Mouse (Mus musculus) ES-E14 (cell line): Measurements from ENCODE around the gene Lrfn2. TPM values are rescaled to one million over a fixed set of nuclear protein-coding genes. Genes with fewer than 3 reads are reported as not detected.

Experiments used
- DNase-seq: peaks from one replicate; pipeline ENCODE4 v3.0.0-alpha.2; 2013; ENCODE audit warnings: low read depth, low spot score
- H3K27ac ChIP-seq: 2 replicates; pipeline ENCODE4 v1.5.1; 2012; ENCODE audit warnings: low read depth, mild to moderate bottlenecking, low read length, moderate library complexity, mixed read lengths; ENCODE audit not compliant: poor library complexity, insufficient read depth, severe bottlenecking
- H3K36me3 ChIP-seq: 2 replicates; pipeline ENCODE4 v1.6.1; 2012; ENCODE audit warnings: mild to moderate bottlenecking, low read length, moderate library complexity, mixed read lengths; ENCODE audit not compliant: control insufficient read depth, poor library complexity, insufficient read depth, severe bottlenecking
- H3K4me1 ChIP-seq, 2 experiments: fragments of 150-350 bp in 1 of 2; sonication (generic) in 1 of 2; 2 replicates each; pipeline ENCODE4 v1.6.1; 2012; ENCODE audit warnings: low read length in 2 of 2, mild to moderate bottlenecking in 1 of 2, mixed read lengths in 1 of 2; ENCODE audit not compliant: control insufficient read depth in 2 of 2, insufficient read depth in 2 of 2, poor library complexity in 1 of 2
- H3K4me3 ChIP-seq, 2 experiments: fragments of 150-350 bp in 1 of 2; sonication (generic) in 1 of 2; 2 replicates each; pipeline ENCODE4 v1.5.1; 2012; ENCODE audit warnings: low read length in 2 of 2, low read depth in 1 of 2, mild to moderate bottlenecking in 1 of 2, mixed read lengths in 1 of 2; ENCODE audit not compliant: insufficient read depth in 1 of 2, poor library complexity in 1 of 2, severe bottlenecking in 1 of 2
- H3K9ac ChIP-seq: 2 replicates; pipeline ENCODE4 v1.6.1; 2012; ENCODE audit warnings: low read depth, mild to moderate bottlenecking, low read length, mixed read lengths; ENCODE audit not compliant: poor library complexity, insufficient read depth, severe bottlenecking
- H3K9me3 ChIP-seq: fragments of 150-350 bp; sonication (generic); 2 replicates; pipeline ENCODE4 v1.6.1; 2012; ENCODE audit warnings: low read depth, mild to moderate bottlenecking, low read length; ENCODE audit not compliant: control insufficient read depth, insufficient read depth
- CHD2 ChIP-seq: IDR thresholded peaks from 2 replicates; pipeline ENCODE4 v1.6.1; 2014; ENCODE audit warnings: mild to moderate bottlenecking, low read depth, low read length, inconsistent platforms
- HCFC1 ChIP-seq: IDR thresholded peaks from 2 replicates; pipeline ENCODE4 v1.6.1; 2012; ENCODE audit warnings: low read length, inconsistent platforms, borderline replicate concordance; ENCODE audit not compliant: insufficient read depth
- MAFK ChIP-seq: IDR thresholded peaks from 2 replicates; pipeline ENCODE4 v1.6.1; 2014; ENCODE audit warnings: mild to moderate bottlenecking, low read depth, low read length, inconsistent platforms; ENCODE audit not compliant: insufficient read depth
- ZC3H11A ChIP-seq: IDR thresholded peaks from 2 replicates; pipeline ENCODE4 v1.6.1; 2012; ENCODE audit warnings: low read depth, mild to moderate bottlenecking, inconsistent platforms, low read length, borderline replicate concordance
- ZNF384 ChIP-seq: IDR thresholded peaks from 2 replicates; pipeline ENCODE4 v1.6.1; 2012; ENCODE audit warnings: low read depth, low read length, inconsistent platforms
- in situ Hi-C, 2 experiments: fragments of 600-800 bp; cut with MboI; formaldehyde crosslinking; loops; one replicate each; pipeline ENCODE4 v1.15.1; 2025; ENCODE audit warnings: low sequenced_read_pairs in 2 of 2, inconsistent platforms in 1 of 2; ENCODE audit not compliant: unreplicated experiment in 2 of 2
- total RNA-seq: library from RNA; depleted of rRNA; stranded (reverse); fragments of 300-350 nt; gene quantifications from 2 replicates; pipeline ENCODE4 v1.2.3, GENCODE M21; 2012

Gene Lrfn2
- total RNA-seq, 1 experiment, result 0.13 TPM

GRCm38 (mm10) chr17:48960161-48960698 lies 28.1 kb downstream of the Lrfn2 start:
- H3K4me3 ChIP-seq, result peak overlapping the region; percentile 46 to 49; a peak in 3 of 4 replicates
- TF ChIP-seq ZC3H11A (no peak), CHD2 (no peak), HCFC1 (no peak), ZNF384 (no peak)
- peaks cover 0 to 16% of the 10 kb centered on the region in 2 experiments; a peak in 2 of 4 replicates for H3K4me1 ChIP-seq
- peak overlapping the region; percentile 66 for H3K9ac ChIP-seq
- H3K36me3 ChIP-seq, result no peaks in the 10 kb centered on the region
- in situ Hi-C loops, result no loop called here
- H3K9me3 ChIP-seq, result no peaks in the 10 kb centered on the region
- H3K27ac ChIP-seq, result peak overlapping the region; percentile 41; the same call in 1 of the 2 replicates
- DNase-seq, result no peak

GRCm38 (mm10) chr17:48962646-48963045 lies 30.5 kb downstream of the Lrfn2 start:
- no peak for DNase-seq
- in situ Hi-C loops, result no loop called here
- H3K36me3 ChIP-seq, result no peaks in the 10 kb centered on the region
- H3K9me3 ChIP-seq, result no peaks in the 10 kb centered on the region
- peaks cover 0 to 16% of the 10 kb centered on the region in 2 experiments; a peak in 2 of 4 replicates for H3K4me1 ChIP-seq
- H3K4me3 ChIP-seq, result no peak overlapping the region
- H3K9ac ChIP-seq, result no peak overlapping the region
- no peak overlapping the region for H3K27ac ChIP-seq
- TF ChIP-seq MAFK (no peak), ZNF384 (no peak), HCFC1 (no peak), CHD2 (no peak), ZC3H11A (no peak)

GRCm38 (mm10) chr17:48963740-48964139 lies 31.6 kb downstream of the Lrfn2 start:
- peaks cover 0 to 15% of the 10 kb centered on the region in 2 experiments; a peak in 2 of 4 replicates for H3K4me1 ChIP-seq
- peak overlapping the region; percentile 62; the same call in 1 of the 2 replicates for H3K9ac ChIP-seq
- no peak for DNase-seq
- no peak for TF ChIP-seq CHD2
- no peak for TF ChIP-seq MAFK
- TF ChIP-seq ZNF384, result no peak
- no peak for TF ChIP-seq HCFC1
- TF ChIP-seq ZC3H11A, result no peak
- in situ Hi-C loops, result no loop called here
- H3K4me3 ChIP-seq, result peak overlapping the region; percentile 64 to 66
- no peaks in the 10 kb centered on the region for H3K9me3 ChIP-seq
- no peaks in the 10 kb centered on the region for H3K36me3 ChIP-seq
- no peak overlapping the region for H3K27ac ChIP-seq

- Histone ChIP-seq H3K36me3 (no peaks in the 10 kb centered on the region), H3K9ac (no peak overlapping the region), H3K4me1 (peaks cover 4 to 14% of the 10 kb centered on the region in 2 experiments; a peak in 3 of 4 replicates), H3K9me3 (no peaks in the 10 kb centered on the region), H3K27ac (no peak overlapping the region), H3K4me3 (no peak overlapping the region)
- in situ Hi-C loops, result no loop called here
- DNase-seq, result no peak
- TF ChIP-seq MAFK, result no peak
- TF ChIP-seq CHD2, result no peak
- no peak for TF ChIP-seq ZNF384
- TF ChIP-seq ZC3H11A, result no peak
- no peak for TF ChIP-seq HCFC1
Observed at GRCm38 (mm10) chr17:48968304-48968703, 36.1 kb downstream of the Lrfn2 start.

- Histone ChIP-seq H3K9ac (no peak overlapping the region), H3K36me3 (no peaks in the 10 kb centered on the region), H3K4me3 (no peak overlapping the region), H3K9me3 (no peaks in the 10 kb centered on the region), H3K27ac (no peak overlapping the region), H3K4me1 (peaks cover 4 to 26% of the 10 kb centered on the region in 2 experiments; a peak in 3 of 4 replicates)
- in situ Hi-C loops, result no loop called here
- no peak for TF ChIP-seq MAFK
- TF ChIP-seq CHD2, result no peak
- TF ChIP-seq ZNF384, result no peak
- no peak for TF ChIP-seq ZC3H11A
- no peak for TF ChIP-seq HCFC1
- DNase-seq, result no peak
Observed at GRCm38 (mm10) chr17:48971296-48971695, 39.1 kb downstream of the Lrfn2 start.
